Mouse (Mus musculus): ENCODE data around the gene Eif2ak3. TPM values are rescaled to one million over a fixed set of nuclear protein-coding genes. Genes with fewer than 3 reads are reported as not detected.

The Eif2ak3 gene
- total RNA-seq, 2 experiments from 2014 or later, result 19.4 to 20.0 TPM

- no peak for DNase-seq
Measured at GRCm38 (mm10) chr6:70898166-70898565, 53.9 kb downstream of the Eif2ak3 start.

GRCm38 (mm10) chr6:70899594-70900003 lies 55.3 kb downstream of the Eif2ak3 start:
- no peak for DNase-seq

DNA sequence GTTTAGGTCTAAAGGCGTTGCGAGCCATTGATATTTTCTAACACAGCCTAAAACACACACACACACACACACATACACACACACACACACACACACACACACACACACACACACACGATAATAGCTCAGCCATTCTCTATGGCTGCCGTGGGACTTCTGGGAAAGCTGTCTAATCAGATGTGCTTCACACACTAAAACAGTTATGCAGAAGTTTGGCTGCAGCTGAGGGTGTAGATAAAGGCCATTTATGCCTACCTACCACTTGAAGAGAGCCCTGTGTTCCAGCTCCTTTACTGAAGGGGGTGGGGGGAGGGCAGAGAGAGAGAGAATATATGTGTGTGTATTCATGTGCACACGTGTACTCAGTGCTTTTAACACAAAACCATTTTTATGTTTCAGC lies 59.4 kb downstream of the Eif2ak3 start:
- no peak for DNase-seq

DNA sequence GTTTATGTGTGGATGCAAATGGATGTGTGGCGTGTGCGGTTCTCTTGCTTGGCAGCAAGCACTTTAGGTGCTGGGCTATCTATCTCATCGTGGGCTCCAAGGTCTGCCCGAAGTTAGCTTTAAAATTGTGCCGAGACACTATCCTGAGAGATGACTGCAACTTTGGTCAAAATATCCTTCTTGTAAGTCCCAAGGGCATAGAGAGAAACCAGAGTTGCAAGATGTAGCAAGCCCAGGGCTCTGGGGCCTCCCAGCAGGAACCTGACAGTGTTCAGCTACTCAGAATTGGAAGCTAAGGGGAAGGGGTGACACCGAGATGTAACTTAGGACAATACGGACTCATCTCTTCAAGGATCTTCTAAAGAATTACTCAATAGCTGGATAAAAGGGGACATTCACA lies 65.3 kb downstream of the Eif2ak3 start:
- no peak for DNase-seq

GRCm38 (mm10) chr6:70910285-70910684 lies 66.0 kb downstream of the Eif2ak3 start:
- no peak for DNase-seq

DNA sequence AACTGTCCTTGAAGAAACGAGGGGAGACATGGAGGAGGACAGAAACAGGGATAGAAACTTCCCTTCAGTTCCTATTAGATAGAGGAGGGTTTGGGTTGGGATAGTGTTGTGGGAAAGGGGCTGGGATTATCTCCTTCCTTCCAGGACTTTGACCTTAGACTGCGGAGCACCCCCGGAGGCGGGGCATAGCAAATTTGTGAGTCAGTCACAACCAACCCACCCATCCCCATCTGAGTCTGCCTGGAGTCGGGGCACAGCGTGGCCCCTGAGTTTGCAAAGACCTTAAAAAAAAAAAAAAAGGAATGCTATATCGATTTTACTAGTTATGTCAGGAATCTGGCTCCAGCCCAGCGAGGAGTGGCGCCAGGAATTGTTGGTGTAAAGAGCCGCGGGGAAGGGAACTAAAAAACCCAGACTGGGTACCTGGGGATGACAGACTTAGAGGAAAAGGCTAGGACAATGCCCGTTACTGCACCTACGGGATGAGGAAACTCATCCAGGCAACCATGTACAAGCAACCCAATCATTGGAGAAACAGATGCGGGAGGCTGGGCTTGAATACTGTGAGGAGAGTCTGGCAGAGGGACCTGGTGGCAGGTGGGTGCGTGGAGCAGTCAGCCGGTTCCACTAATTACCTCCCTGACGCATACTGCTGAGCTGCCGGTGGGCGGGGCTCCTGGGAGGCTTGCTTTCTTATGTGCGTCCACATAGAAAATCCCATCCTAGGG lies 67.5 kb downstream of the Eif2ak3 start:
- peak; percentile 10 to 23 for DNase-seq

- DNase-seq, result no peak
Measured at GRCm38 (mm10) chr6:70912396-70912765, 68.1 kb downstream of the Eif2ak3 start.

DNA sequence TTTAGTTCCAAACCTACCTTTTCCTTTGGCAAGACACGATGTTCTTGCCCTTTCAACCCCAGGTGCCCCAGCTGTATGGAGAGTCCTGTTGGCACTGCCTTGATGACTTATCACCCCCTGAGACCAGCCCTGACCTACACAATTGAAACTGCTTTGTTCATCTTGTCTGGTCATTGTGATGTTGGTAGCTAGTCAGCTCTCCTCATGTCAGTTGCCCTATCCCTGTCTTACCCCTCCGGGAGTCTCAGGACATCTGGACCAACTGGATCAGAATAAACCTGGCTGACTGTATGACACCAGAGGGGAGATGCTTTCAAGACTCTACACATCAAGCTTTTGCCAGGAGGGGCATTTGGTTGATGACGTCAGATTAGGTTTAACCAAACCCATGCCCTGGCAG lies 74.5 kb downstream of the Eif2ak3 start, which contains the start of gene Tex37:
Gene Tex37, minus strand, starts transcription at position 101 of the 400 bp plus-strand sequence.
- DNase-seq, result no peak

- peak; percentile 20 to 44 for DNase-seq
Measured at GRCm38 (mm10) chr6:70921274-70922074, 77.2 kb downstream of the Eif2ak3 start.

GRCm38 (mm10) chr6:70931801-70932200 lies 87.5 kb downstream of the Eif2ak3 start:
- DNase-seq, result no peak

GRCm38 (mm10) chr6:70953274-70953673 lies 109.0 kb downstream of the Eif2ak3 start:
- no peak for DNase-seq

DNA sequence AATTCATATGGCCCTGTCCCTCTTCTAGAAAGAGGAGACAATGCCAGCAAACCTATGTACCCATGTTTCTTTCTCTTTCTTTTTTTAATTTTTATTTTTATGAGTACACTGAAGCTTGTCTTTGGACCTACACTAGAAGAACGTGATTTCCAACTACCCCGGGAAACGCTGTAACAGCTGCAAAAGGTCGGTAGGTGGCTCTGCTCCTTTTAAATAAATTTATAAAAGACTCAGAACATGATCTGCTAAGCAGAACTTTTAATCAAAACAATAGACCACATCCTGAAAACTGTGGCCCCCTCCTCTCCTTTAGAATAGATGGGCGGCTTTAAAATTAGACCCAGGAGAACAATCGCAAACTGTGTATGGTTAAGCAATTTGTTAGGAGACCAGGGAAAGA lies 109.7 kb downstream of the Eif2ak3 start:
- DNase-seq, result peak in 1 of 2 experiments; percentile 3

Other genes starting within 250 kb of the Eif2ak3 start
- gene Rpia, start 52.3 kb upstream of the Eif2ak3 start, total RNA-seq (2021), result 10 to 100 TPM; 18.5 to 25.0 TPM
- not detected for gene Tex37, start 74.4 kb downstream of the Eif2ak3 start, total RNA-seq (2021)
- not detected for gene Foxi3, start 112.0 kb downstream of the Eif2ak3 start, total RNA-seq (2021)

Measured in adrenal gland, postnatal 36 days (tissue).